Mouse (Mus musculus) liver, postnatal 0 days (tissue): ENCODE results near the gene Coro2a. TPM values are rescaled to one million over a fixed set of nuclear protein-coding genes. Genes with fewer than 3 reads are reported as not detected.
A peak's percentile ranks its signal among the peaks of the same experiment; 100 is the strongest.

ENCODE experiments used
- ATAC-seq: fragments of 200-750 bp; cut with Nextera tagmentation; 2 replicates; pipeline ENCODE4 v1.8.0; 2017; ENCODE audit warnings: mild to moderate bottlenecking, moderate library complexity
- DNase-seq: peaks from one replicate; pipeline ENCODE4 v3.0.0-alpha.2; 2016
- H3K27ac ChIP-seq: fragments of 300-500 bp; sonication (generic); 2 replicates; pipeline ENCODE4 v1.5.1; 2014; ENCODE audit warnings: antibody characterized with exemption, moderate library complexity, mild to moderate bottlenecking, low read depth
- H3K27me3 ChIP-seq: fragments of 300-500 bp; sonication (generic); 2 replicates; pipeline ENCODE4 v1.6.1; 2014; ENCODE audit warnings: low read length, control low read depth, mixed read lengths; ENCODE audit not compliant: insufficient read depth
- H3K36me3 ChIP-seq: fragments of 300-500 bp; sonication (generic); replicated peaks from 2 replicates; pipeline ENCODE4 v1.6.1; 2014; ENCODE audit warnings: mild to moderate bottlenecking, control low read depth, low read length, moderate library complexity, mixed read lengths; ENCODE audit not compliant: insufficient read depth
- H3K4me1 ChIP-seq: fragments of 300-500 bp; sonication (generic); 2 replicates; pipeline ENCODE4 v1.6.1; 2014; ENCODE audit warnings: antibody characterized with exemption, mild to moderate bottlenecking, control low read depth; ENCODE audit not compliant: insufficient read depth
- H3K4me2 ChIP-seq: fragments of 300-500 bp; sonication (generic); 2 replicates; pipeline ENCODE4 v1.6.1; 2014; ENCODE audit warnings: low read depth, mild to moderate bottlenecking, low read length, moderate library complexity, mixed read lengths
- H3K4me3 ChIP-seq: fragments of 300-500 bp; sonication (generic); 2 replicates; pipeline ENCODE4 v1.5.1; 2014; ENCODE audit warnings: low read depth, low read length
- H3K9ac ChIP-seq: fragments of 300-500 bp; sonication (generic); replicated peaks from 2 replicates; pipeline ENCODE4 v1.6.1; 2014; ENCODE audit warnings: mild to moderate bottlenecking, moderate library complexity
- H3K9me3 ChIP-seq: fragments of 300-500 bp; sonication (generic); 2 replicates; pipeline ENCODE4 v1.6.1; 2016; ENCODE audit warnings: mild to moderate bottlenecking, control low read depth, low read length, mixed read lengths
- CTCF ChIP-seq: sonication (generic); IDR thresholded peaks from 2 replicates; pipeline ENCODE4 v1.5.1; 2016; ENCODE audit warnings: antibody characterized with exemption, low read depth
- EP300 ChIP-seq: IDR thresholded peaks from 2 replicates; pipeline ENCODE4 v1.6.1; 2016; ENCODE audit warnings: antibody characterized with exemption, low read depth, mild to moderate bottlenecking
- WGBS: fragments of 180-500 bp; shearing (Covaris S2); extraction: QIAGEN DNeasy Blood & Tissue Kit; methylation state at CpG from one replicate; pipeline ENCODE4 v1.1.7; 2014; ENCODE audit not compliant: insufficient replicate concordance; 5-methylcytosine and 5-hydroxymethylcytosine counted together
- polyA plus RNA-seq: library from polyadenylated mRNA; unstranded; fragments of >200 nt; fragmentation: Nextera tagmentation; extraction: Ambion mirVana; gene quantifications from 2 replicates; pipeline ENCODE4 v1.2.1, GENCODE M21; 2015

Coro2a gene
- polyA plus RNA-seq, 1 experiment from 2014 or later: 2.2 TPM

GRCm38 (mm10) chr4:46539167-46539566, 62.8 kb downstream of the Coro2a start:
- ATAC-seq: peak; percentile 51
- Histone ChIP-seq H3K36me3 (no peaks in the 10 kb centered on the region), H3K27me3 (no peaks in the 10 kb centered on the region), H3K9me3 (no peaks in the 10 kb centered on the region), H3K4me3 (no peak overlapping the region), H3K9ac (no peak overlapping the region), H3K27ac (peak overlapping the region; percentile 55), H3K4me2 (no peak overlapping the region), H3K4me1 (peaks cover 12% of the 10 kb centered on the region)
- TF ChIP-seq EP300 (no peak), CTCF (no peak)
- 62% methylated on average over 9 of the region's 9 CpGs for WGBS
- no peak for DNase-seq

- no peaks in the 10 kb centered on the region for H3K9me3 ChIP-seq
- ATAC-seq: peak; percentile 86
- WGBS: under 1% methylated on average over 40 of the region's 46 CpGs
- H3K4me3 ChIP-seq: peak within 1 kb of the TSS; percentile 70
- H3K9ac ChIP-seq: peak within 1 kb of the TSS; percentile 74
- H3K27me3 ChIP-seq: no peaks in the 10 kb centered on the region
- peak; percentile 79 for DNase-seq
- peak within 1 kb of the TSS; percentile 83 for H3K27ac ChIP-seq
- no peak for TF ChIP-seq EP300
- peak; percentile 65 for TF ChIP-seq CTCF
- H3K4me2 ChIP-seq: peak within 1 kb of the TSS; percentile 75
- H3K4me1 ChIP-seq: peaks cover 22% of the 10 kb centered on the region
- peaks cover 7% of the 10 kb centered on the region for H3K36me3 ChIP-seq
These were observed 66.1 kb downstream of the Coro2a start, which contains the start of gene Trim14 for GRCm38 (mm10) chr4:46535840-46536361. Trim14 (minus strand) TSS chr4:46536141.

GRCm38 (mm10) chr4:46535094-46535830, 66.7 kb downstream of the Coro2a start:
- H3K4me3 ChIP-seq: peak overlapping the region; percentile 70
- peak overlapping the region; percentile 74 for H3K9ac ChIP-seq
- no peaks in the 10 kb centered on the region for H3K9me3 ChIP-seq
- H3K27me3 ChIP-seq: no peaks in the 10 kb centered on the region
- peak overlapping the region; percentile 75 for H3K4me2 ChIP-seq
- H3K27ac ChIP-seq: peak overlapping the region; percentile 83
- DNase-seq (peak; percentile 55), ATAC-seq (peak; percentile 33)
- no peak for TF ChIP-seq CTCF
- no peak for TF ChIP-seq EP300
- peaks cover 7% of the 10 kb centered on the region for H3K36me3 ChIP-seq
- H3K4me1 ChIP-seq: peaks cover 26% of the 10 kb centered on the region
- 2% methylated on average over 16 of the region's 16 CpGs for WGBS

- H3K36me3 ChIP-seq: peaks cover 7% of the 10 kb centered on the region
- TF ChIP-seq EP300: no peak
- no peak for TF ChIP-seq CTCF
- no peaks in the 10 kb centered on the region for H3K27me3 ChIP-seq
- WGBS: 15% methylated on average over 29 of the region's 29 CpGs
- ATAC-seq (no peak), DNase-seq (peak; percentile 58)
- H3K9ac ChIP-seq: peak overlapping the region; percentile 74
- peak overlapping the region; percentile 75 for H3K4me2 ChIP-seq
- peaks cover 26% of the 10 kb centered on the region for H3K4me1 ChIP-seq
- peak overlapping the region; percentile 70 for H3K4me3 ChIP-seq
- H3K27ac ChIP-seq: peak overlapping the region; percentile 83
- no peaks in the 10 kb centered on the region for H3K9me3 ChIP-seq
These were observed 67.9 kb downstream of the Coro2a start for GRCm38 (mm10) chr4:46533934-46534720.

- ATAC-seq: no peak
- no peak for TF ChIP-seq CTCF
- TF ChIP-seq EP300: no peak
- Histone ChIP-seq H3K9me3 (no peaks in the 10 kb centered on the region), H3K9ac (no peak overlapping the region), H3K27ac (no peak overlapping the region), H3K4me1 (peaks cover 35% of the 10 kb centered on the region), H3K4me3 (no peak overlapping the region), H3K27me3 (no peaks in the 10 kb centered on the region), H3K4me2 (no peak overlapping the region), H3K36me3 (peaks cover 7% of the 10 kb centered on the region)
- WGBS: 77% methylated on average over 7 of the region's 7 CpGs
- no peak for DNase-seq
These were observed 69.1 kb downstream of the Coro2a start for GRCm38 (mm10) chr4:46532926-46533325.

GRCm38 (mm10) chr4:46532511-46532910, 69.5 kb downstream of the Coro2a start:
- Histone ChIP-seq H3K4me3 (no peak overlapping the region), H3K9ac (no peak overlapping the region), H3K4me1 (peaks cover 36% of the 10 kb centered on the region), H3K4me2 (no peak overlapping the region), H3K36me3 (peaks cover 7% of the 10 kb centered on the region), H3K27ac (no peak overlapping the region), H3K27me3 (no peaks in the 10 kb centered on the region), H3K9me3 (no peaks in the 10 kb centered on the region)
- TF ChIP-seq CTCF (no peak), EP300 (no peak)
- DNase-seq (no peak), ATAC-seq (no peak)
- WGBS: 75% methylated on average over 2 of the region's 2 CpGs
